Mouse (Mus musculus) E14TG2a.4 (cell line): ENCODE measurements at regions not wholly inside any gene's neighbourhood (a gene's known extent, or its start where the extent isn't known, plus 50 kb on each side); places are given as distances from the start of the nearest gene placed in this dataset.

Source experiments
- H3K27me3 ChIP-seq: 2 replicates; pipeline ENCODE4 v1.6.1; 2014; ENCODE audit warnings: low read length, control low read depth; ENCODE audit not compliant: insufficient read depth
- H3K36me3 ChIP-seq: 2 replicates; pipeline ENCODE4 v1.6.1; 2014; ENCODE audit warnings: low read length, control low read depth; ENCODE audit not compliant: insufficient read depth
- H3K4me1 ChIP-seq: replicated peaks from 2 replicates; pipeline ENCODE4 v1.6.1; 2014; ENCODE audit warnings: low read depth, low read length, control low read depth
- H3K4me3 ChIP-seq: replicated peaks from 2 replicates; pipeline ENCODE4 v1.5.1; 2014; ENCODE audit warnings: mild to moderate bottlenecking, low read length
- H3K9me3 ChIP-seq: 2 replicates; pipeline ENCODE4 v1.6.1; 2014; ENCODE audit warnings: low read length, control low read depth
- CTCF ChIP-seq: conservative IDR thresholded peaks from 2 replicates; pipeline ENCODE4 v1.5.1; 2014; ENCODE audit warnings: low read length
- NANOG ChIP-seq: IDR thresholded peaks from 2 replicates; pipeline ENCODE4 v1.6.1; 2014; ENCODE audit warnings: borderline replicate concordance, low read length, mixed read lengths
- POU5F1 ChIP-seq: IDR thresholded peaks from 2 replicates; pipeline ENCODE4 v1.6.1; 2014; ENCODE audit warnings: low read length, borderline replicate concordance

DNA sequence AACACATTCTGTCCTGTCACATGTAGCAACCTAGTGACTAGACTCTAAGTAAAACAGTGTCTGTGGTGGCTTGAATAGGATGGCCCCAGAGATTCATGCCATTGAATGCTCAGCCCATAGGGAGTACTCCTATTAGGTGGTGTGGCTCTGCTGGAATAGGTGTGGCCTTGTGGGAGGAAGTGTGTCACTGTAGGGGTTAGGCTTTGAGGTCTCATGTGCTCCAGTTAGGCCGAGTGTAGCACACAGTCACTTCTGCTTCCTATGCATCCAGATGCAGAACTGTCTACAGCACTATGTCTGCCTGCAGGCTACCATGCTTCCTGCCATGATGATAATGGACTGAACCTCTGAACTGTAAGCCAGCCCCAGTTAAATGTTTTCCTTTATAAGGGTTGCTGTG lies 144.5 kb upstream of the Fbxo11 start:
- no peaks in the 10 kb centered on the region for H3K36me3 ChIP-seq
- H3K9me3 ChIP-seq, result peaks cover 8% of the 10 kb centered on the region; the same call in 1 of the 2 replicates
- H3K4me1 ChIP-seq, result no peaks in the 10 kb centered on the region
- H3K27me3 ChIP-seq, result no peaks in the 10 kb centered on the region
- H3K4me3 ChIP-seq, result no peak overlapping the region
- TF ChIP-seq POU5F1, result no peak
- TF ChIP-seq CTCF, result no peak
- TF ChIP-seq NANOG, result no peak

DNA sequence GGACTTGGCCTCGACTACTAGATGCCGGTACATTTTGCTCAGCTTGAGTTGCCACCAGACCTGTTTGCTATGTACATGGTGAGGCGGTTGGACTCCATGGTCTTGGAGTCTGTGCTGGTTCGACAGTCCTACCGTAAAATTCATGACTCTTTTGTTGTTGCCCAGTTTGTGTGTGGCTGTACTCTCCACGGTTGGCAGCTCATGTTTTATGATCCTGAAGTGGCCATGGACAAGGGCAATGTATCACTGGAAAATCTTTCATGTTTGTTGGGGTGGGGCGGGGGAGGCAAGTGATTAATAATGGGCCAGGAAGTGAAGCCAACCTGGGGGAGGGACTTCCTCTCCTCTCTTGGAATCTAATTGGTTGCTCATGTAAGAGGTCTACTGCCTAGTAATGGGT lies 147.0 kb upstream of the Fbxo11 start:
- H3K36me3 ChIP-seq, result no peaks in the 10 kb centered on the region
- TF ChIP-seq CTCF (no peak), POU5F1 (no peak), NANOG (no peak)
- H3K9me3 ChIP-seq, result peaks cover 14% of the 10 kb centered on the region; the same call in 1 of the 2 replicates
- H3K4me3 ChIP-seq, result no peak overlapping the region
- no peaks in the 10 kb centered on the region for H3K4me1 ChIP-seq
- H3K27me3 ChIP-seq, result no peaks in the 10 kb centered on the region

DNA sequence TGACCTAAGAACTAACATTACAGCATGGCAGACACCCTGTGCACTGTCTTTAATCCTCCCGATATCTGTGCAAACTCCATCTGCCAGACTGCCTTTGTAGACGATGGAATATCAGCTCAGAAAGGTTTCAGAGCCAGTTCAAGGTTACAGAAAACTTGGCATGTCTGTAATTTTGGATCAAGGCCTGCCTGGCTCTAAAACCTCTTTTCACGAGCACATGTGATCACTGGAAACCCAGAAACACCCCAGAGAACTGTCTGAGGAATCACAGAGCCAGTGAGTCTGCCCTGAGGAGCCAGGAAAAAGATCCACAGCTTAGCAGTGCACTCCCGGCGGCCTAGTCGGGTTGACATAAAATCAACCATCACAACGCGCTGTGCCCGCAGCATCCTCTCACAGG lies 149.7 kb upstream of the Fbxo11 start:
- H3K27me3 ChIP-seq, result no peaks in the 10 kb centered on the region
- no peak for TF ChIP-seq POU5F1
- TF ChIP-seq CTCF, result no peak
- TF ChIP-seq NANOG, result no peak
- H3K9me3 ChIP-seq, result peaks cover 14% of the 10 kb centered on the region; the same call in 1 of the 2 replicates
- no peak overlapping the region for H3K4me3 ChIP-seq
- H3K4me1 ChIP-seq, result no peaks in the 10 kb centered on the region
- H3K36me3 ChIP-seq, result no peaks in the 10 kb centered on the region

DNA sequence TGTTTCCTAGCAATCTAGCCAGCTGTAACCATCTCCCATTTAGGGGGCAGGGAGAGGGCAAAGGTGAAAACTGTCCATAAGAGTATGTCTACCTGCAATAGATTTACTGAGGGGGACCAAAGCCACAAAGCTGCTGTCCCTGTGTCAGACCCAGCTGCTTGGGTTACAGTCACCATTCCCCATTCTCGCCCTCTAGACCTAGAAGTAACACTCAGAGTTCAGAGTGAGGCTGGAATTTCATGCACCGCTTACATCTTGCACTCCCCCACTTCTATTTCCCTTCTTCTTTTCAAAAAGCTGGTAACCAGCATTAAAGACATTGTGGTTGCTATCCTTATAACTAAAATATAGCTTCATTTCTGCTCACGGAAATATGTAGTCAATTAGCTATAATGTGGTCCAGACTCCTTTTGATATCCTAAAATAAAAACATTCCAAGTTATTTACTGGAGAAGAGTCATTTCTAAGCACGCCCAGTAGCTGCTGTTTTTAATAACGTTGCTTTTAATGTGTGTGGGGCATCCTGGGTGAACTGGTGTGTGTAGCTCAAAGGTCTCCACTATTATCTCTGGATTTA lies 157.4 kb upstream of the Fbxo11 start:
- no peaks in the 10 kb centered on the region for H3K36me3 ChIP-seq
- no peaks in the 10 kb centered on the region for H3K4me1 ChIP-seq
- no peaks in the 10 kb centered on the region for H3K27me3 ChIP-seq
- peaks cover 11% of the 10 kb centered on the region for H3K9me3 ChIP-seq
- TF ChIP-seq NANOG (no peak), POU5F1 (no peak), CTCF (no peak)
- no peak overlapping the region for H3K4me3 ChIP-seq

DNA sequence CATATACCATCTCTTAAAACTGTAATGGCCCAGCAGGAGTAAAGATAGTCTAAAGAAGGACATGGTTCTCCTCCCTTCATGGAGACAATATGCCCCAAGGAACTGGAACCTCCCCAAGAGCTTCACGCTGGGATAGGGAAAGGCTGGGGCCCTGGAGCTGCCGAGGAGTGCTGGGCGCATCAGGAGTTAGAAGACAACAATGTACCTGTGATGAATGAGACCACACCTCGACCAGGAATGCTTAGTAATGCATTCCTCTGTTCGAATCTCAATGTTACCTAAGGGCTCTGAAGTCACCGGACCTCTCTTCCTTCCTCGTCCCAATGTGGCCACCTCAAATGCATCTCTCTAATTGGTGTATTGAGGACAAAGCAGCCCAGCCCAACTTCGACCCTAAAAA lies 175.4 kb upstream of the Fbxo11 start:
- Histone ChIP-seq H3K4me3 (no peak overlapping the region), H3K4me1 (peaks cover 8% of the 10 kb centered on the region; the same call in 1 of the 2 replicates), H3K36me3 (no peaks in the 10 kb centered on the region), H3K9me3 (peaks cover 42% of the 10 kb centered on the region), H3K27me3 (no peaks in the 10 kb centered on the region)
- TF ChIP-seq CTCF (no peak), POU5F1 (no peak), NANOG (no peak)

DNA sequence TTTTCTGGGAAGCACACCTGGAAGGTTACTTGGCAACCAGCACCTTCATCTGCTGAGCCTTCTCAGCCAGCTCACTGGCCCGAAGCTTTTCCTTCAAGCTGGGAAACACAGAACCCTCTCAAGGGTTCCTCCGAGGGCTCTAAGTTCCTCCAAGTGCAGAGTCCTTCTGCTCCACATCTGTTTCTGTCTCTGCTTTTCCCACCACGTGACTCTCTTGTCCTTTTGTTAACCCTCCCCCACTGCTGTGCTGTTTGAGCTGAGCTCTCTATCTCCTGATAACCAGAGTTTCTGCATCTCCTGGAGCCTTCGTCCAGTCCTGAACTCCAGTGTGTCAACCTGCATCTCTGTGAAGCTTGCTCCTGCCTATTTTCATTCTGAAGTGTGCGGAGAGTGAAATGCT lies 183.5 kb upstream of the Fbxo11 start:
- H3K4me3 ChIP-seq, result no peak overlapping the region
- no peaks in the 10 kb centered on the region for H3K36me3 ChIP-seq
- H3K27me3 ChIP-seq, result no peaks in the 10 kb centered on the region
- no peaks in the 10 kb centered on the region; the same call in 1 of the 2 replicates for H3K9me3 ChIP-seq
- TF ChIP-seq POU5F1 (no peak), NANOG (no peak), CTCF (no peak)
- H3K4me1 ChIP-seq, result peaks cover 22% of the 10 kb centered on the region

DNA sequence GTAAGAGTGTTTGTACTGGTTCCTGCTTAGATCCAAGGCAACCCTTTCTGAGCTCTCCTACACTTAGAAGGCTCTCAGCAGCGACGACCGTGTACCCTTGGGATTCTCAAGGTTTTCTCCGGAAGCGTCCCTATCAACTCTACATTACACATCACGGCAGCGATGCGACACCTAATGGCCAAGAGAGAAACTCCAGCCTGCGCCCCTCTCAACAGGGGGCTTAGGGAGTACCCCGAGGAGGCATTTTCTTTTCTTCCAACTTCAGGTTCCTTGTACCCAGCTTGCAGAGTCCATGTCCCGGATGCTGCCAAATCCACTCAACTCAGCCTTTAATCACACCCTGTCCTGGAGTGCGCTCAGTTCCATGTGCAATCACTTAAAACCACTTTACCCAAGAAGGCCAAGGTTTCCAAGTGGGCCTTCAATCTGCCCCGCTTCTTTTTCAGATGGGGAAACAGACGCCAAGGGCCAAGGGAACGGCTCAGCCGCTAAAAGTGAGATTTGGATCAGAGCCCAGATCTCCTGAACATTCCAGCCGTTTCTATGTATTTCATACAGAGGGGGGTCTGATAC lies 186.9 kb upstream of the Fbxo11 start:
- TF ChIP-seq CTCF, result peak; percentile 86
- no peak for TF ChIP-seq POU5F1
- no peaks in the 10 kb centered on the region; the same call in 1 of the 2 replicates for H3K9me3 ChIP-seq
- peak overlapping the region; percentile 62 for H3K4me3 ChIP-seq
- H3K36me3 ChIP-seq, result no peaks in the 10 kb centered on the region
- H3K27me3 ChIP-seq, result no peaks in the 10 kb centered on the region
- peaks cover 34% of the 10 kb centered on the region for H3K4me1 ChIP-seq

DNA sequence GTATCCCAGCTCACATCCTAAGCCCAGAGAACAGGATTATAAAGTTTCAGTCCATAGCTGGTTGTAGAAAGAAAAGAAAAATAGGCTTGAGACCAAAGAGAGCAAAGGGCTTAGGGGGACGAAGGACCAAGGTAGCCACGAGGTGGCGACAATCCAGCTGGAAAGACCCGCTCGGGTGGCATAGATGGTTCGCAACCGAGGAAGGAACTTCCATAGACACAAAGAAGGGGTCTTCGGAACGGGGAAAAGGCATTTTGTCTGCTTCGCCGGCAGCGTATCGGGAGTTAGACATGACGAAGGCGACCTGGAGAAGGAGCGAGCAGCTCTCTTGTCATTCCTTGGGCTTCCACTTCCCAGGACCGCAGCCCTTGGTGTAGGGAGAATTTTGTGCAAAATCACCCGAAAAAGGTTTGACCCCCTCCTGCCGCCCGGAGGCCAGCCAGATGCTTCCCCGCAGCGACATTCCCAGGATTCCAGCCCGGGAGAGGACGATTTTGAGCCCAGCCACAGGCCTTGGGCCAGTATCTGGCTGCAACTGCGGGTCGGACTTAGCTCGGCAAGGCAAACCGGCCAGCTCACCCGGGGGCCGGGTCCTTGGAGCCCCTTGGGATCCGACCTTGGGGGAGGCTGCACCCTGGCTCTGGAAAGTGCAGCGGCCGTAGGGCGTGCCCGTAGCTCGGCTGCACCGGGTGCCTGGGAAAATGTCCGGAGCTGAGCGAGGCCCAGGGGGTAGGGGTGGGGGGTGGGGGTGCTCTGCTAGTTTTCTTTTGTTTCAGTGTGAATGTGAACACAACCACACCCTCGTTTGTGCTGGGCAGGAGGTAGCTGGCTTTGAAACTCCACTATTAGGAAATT lies 184.5 kb upstream of the Foxn2 start:
- Histone ChIP-seq H3K9me3 (no peaks in the 10 kb centered on the region), H3K4me1 (peaks cover 65% of the 10 kb centered on the region), H3K36me3 (no peaks in the 10 kb centered on the region), H3K27me3 (no peaks in the 10 kb centered on the region), H3K4me3 (peak overlapping the region; percentile 88)
- TF ChIP-seq POU5F1, result no peak
- peak; percentile 54 for TF ChIP-seq CTCF
- no peak for TF ChIP-seq NANOG
